Mouse (Mus musculus) bone marrow, adult 2 months (tissue): ENCODE data around the gene 1700016K19Rik.
"Not testable (repeated sequence)": the region's sequence is repeated elsewhere in the genome, so short reads cannot be mapped to it uniquely, and the experiment has no call there.

Source experiments
- CTCF ChIP-seq: fragments of 200-500 bp; IDR thresholded peaks from 2 replicates; pipeline ENCODE4 v1.5.1; 2011; ENCODE audit warnings: low read length, control low read depth; ENCODE audit not compliant: control insufficient read depth, insufficient read depth
- POLR2A ChIP-seq: fragments of 200-500 bp; IDR thresholded peaks from 2 replicates; pipeline ENCODE4 v1.6.1; 2011; ENCODE audit warnings: low read depth, mild to moderate bottlenecking, control low read depth, low read length, borderline replicate concordance; ENCODE audit not compliant: control insufficient read depth

- TF ChIP-seq CTCF, POLR2A: not testable (repeated sequence)
Observed at GRCm38 (mm10) chr11:76004276-76004675, 4.6 kb downstream of the 1700016K19Rik start.
